8 mouse cellular contexts compared by ENCODE assay signal in the genomic region with DNA sequence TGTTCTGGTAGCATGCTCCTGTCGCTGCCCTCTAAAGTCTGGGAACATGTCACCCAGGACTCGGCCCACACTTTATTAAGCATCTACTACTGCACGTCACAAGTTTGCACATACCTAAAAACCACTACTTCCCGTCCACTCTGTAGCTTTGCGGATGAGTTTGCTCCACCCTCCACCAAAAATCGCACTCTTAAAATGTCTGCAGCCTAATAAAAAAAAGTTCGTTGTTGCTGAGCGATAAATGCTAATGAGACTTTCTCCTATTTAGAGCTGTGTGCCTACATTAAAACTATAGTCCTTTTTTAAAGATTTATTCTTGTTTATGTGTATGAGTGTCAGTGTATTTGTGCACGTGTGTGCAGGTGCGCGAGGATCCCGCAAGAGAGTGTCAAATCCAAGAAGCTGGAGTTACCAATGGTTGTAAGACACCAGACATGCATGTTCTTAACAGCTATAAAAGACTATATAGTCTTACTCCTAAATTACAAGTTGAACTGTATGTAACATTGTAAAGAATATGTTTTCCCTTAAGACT. TPM values are rescaled to one million over a fixed set of nuclear protein-coding genes. Genes with fewer than 3 reads are reported as not detected.
DNase-seq lines count a peak whose midpoint lies in the region; ATAC-seq and TF ChIP-seq lines count a peak whose summit lies in the region.

No protein-coding gene starts in this region.

- TF ChIP-seq CTCF in brain, embryonic 14.5 days (IDR thresholded peaks at IDR 0.05; ENCODE audit: borderline replicate concordance, extremely low read depth, insufficient read depth, insufficient read length): no peak

- H3K9me3 ChIP-seq in kidney, embryonic 16.5 days (ENCODE audit: low read length): no peaks in the 10 kb centered on the region
- H3K9me3 ChIP-seq in hindbrain, embryonic 16.5 days (ENCODE audit: control insufficient read depth, low read length): no peaks in the 10 kb centered on the region
- H3K9me3 ChIP-seq in midbrain, embryonic 15.5 days: no peaks in the 10 kb centered on the region

- H3K4me1 ChIP-seq in kidney, embryonic 16.5 days (ENCODE audit: insufficient read depth, low read length): peaks cover 13% of the 10 kb centered on the region; the same call in 1 of the 2 replicates
- peaks cover 4% of the 10 kb centered on the region for H3K4me1 ChIP-seq in hindbrain, embryonic 16.5 days (ENCODE audit: control insufficient read depth, insufficient read depth, low read depth, low read length)
- H3K4me1 ChIP-seq in midbrain, embryonic 15.5 days: peaks cover 16% of the 10 kb centered on the region

- DNase-seq in kidney, postnatal 4 days: no peak
- DNase-seq in brain, embryonic 14.5 days (ENCODE audit: low read depth): peak; percentile 28
- DNase-seq in MN1 (ENCODE audit: low spot score): no peak
- no peak for DNase-seq in kidney, postnatal 10 days
- DNase-seq in spleen, postnatal 36 days (ENCODE audit: low spot score in 2 of 2): no peak

- no peak for ATAC-seq in kidney, embryonic 16.5 days (ENCODE audit: low FRiP score, low TSS enrichment)
- ATAC-seq in hindbrain, embryonic 16.5 days: no peak
- no peak for ATAC-seq in midbrain, embryonic 15.5 days (replicated peaks)

- H3K27ac ChIP-seq in kidney, embryonic 16.5 days (ENCODE audit: low read length): peak overlapping the region; percentile 75
- H3K27ac ChIP-seq in hindbrain, embryonic 16.5 days (ENCODE audit: low read depth, low read length): peak overlapping the region; percentile 80
- peak overlapping the region; percentile 91 for H3K27ac ChIP-seq in midbrain, embryonic 15.5 days

- 38% methylated on average over 12 of the region's 12 CpGs for WGBS in kidney, embryonic 16.5 days
- WGBS in hindbrain, embryonic 16.5 days: 44% methylated on average over 12 of the region's 12 CpGs
- WGBS in midbrain, embryonic 15.5 days: 47% methylated on average over 12 of the region's 12 CpGs

- no peak for TF ChIP-seq POLR2A in brain, embryonic 14.5 days (IDR thresholded peaks at IDR 0.05; ENCODE audit: borderline replicate concordance, extremely low read depth, insufficient read depth, insufficient read length, poor library complexity, severe bottlenecking)

- peak overlapping the region; percentile 68 for H3K4me3 ChIP-seq in kidney, embryonic 16.5 days (ENCODE audit: low read length)
- H3K4me3 ChIP-seq in hindbrain, embryonic 16.5 days (ENCODE audit: low read length): peak overlapping the region; percentile 97
- peak overlapping the region; percentile 97 for H3K4me3 ChIP-seq in midbrain, embryonic 15.5 days

- H3K4me2 ChIP-seq in kidney, embryonic 16.5 days (replicated peaks; ENCODE audit: low read depth, low read length): peak overlapping the region; percentile 77
- H3K4me2 ChIP-seq in hindbrain, embryonic 16.5 days (ENCODE audit: low read length): peak overlapping the region; percentile 81
- H3K4me2 ChIP-seq in midbrain, embryonic 15.5 days: peak overlapping the region; percentile 77

- H3K27me3 ChIP-seq in kidney, embryonic 16.5 days (ENCODE audit: insufficient read depth, low read length): no peaks in the 10 kb centered on the region
- H3K27me3 ChIP-seq in hindbrain, embryonic 16.5 days (replicated peaks; ENCODE audit: control insufficient read depth, insufficient read depth, low read length): no peaks in the 10 kb centered on the region
- no peaks in the 10 kb centered on the region for H3K27me3 ChIP-seq in midbrain, embryonic 15.5 days (replicated peaks)

- H3K9ac ChIP-seq in kidney, embryonic 16.5 days (replicated peaks; ENCODE audit: low read length): peak overlapping the region; percentile 90
- peak overlapping the region; percentile 81 for H3K9ac ChIP-seq in hindbrain, embryonic 16.5 days (ENCODE audit: low read depth, low read length)
- peak overlapping the region; percentile 57 for H3K9ac ChIP-seq in midbrain, embryonic 15.5 days

- peaks cover 9% of the 10 kb centered on the region; the same call in 1 of the 2 replicates for H3K36me3 ChIP-seq in kidney, embryonic 16.5 days (ENCODE audit: insufficient read depth, low read length)
- H3K36me3 ChIP-seq in hindbrain, embryonic 16.5 days (ENCODE audit: control insufficient read depth, insufficient read depth, low read length): no peaks in the 10 kb centered on the region; the same call in 1 of the 2 replicates
- H3K36me3 ChIP-seq in midbrain, embryonic 15.5 days (replicated peaks): no peaks in the 10 kb centered on the region

RNA-seq across cellular contexts. Expression of gene Ikbip, which starts 0.7 kb away (rescaled TPM):
- 37.6 and 39.3 TPM in 2 replicates for polyA plus RNA-seq in kidney, embryonic 16.5 days (2015; fragmentation: Nextera tagmentation; extraction: Ambion mirVana)
- polyA plus RNA-seq in brain, embryonic 14.5 days (2012; rRNA removed): 7.4 and 9.3 TPM in 2 replicates
- 19.7 and 20.6 TPM in 2 replicates for polyA plus RNA-seq in hindbrain, embryonic 16.5 days (2015; fragmentation: Nextera tagmentation; extraction: Ambion mirVana)
- 17.6 and 17.7 TPM in 2 replicates for polyA plus RNA-seq in midbrain, embryonic 15.5 days (2015; fragmentation: Nextera tagmentation; extraction: Ambion mirVana)

RNA-seq across cellular contexts. Expression of gene Apaf1, which starts 0.9 kb away (rescaled TPM):
- polyA plus RNA-seq in kidney, embryonic 16.5 days (2015; fragmentation: Nextera tagmentation; extraction: Ambion mirVana): 15.8 and 18.8 TPM in 2 replicates
- polyA plus RNA-seq in brain, embryonic 14.5 days (2012; rRNA removed): 29.4 and 31.3 TPM in 2 replicates
- 12.2 and 15.2 TPM in 2 replicates for polyA plus RNA-seq in hindbrain, embryonic 16.5 days (2015; fragmentation: Nextera tagmentation; extraction: Ambion mirVana)
- polyA plus RNA-seq in midbrain, embryonic 15.5 days (2015; fragmentation: Nextera tagmentation; extraction: Ambion mirVana): 21.4 and 24.7 TPM in 2 replicates

RNA-seq across cellular contexts. Expression of gene Slc25a3, which starts 40.4 kb away (rescaled TPM):
- polyA plus RNA-seq in kidney, embryonic 16.5 days (2015; fragmentation: Nextera tagmentation; extraction: Ambion mirVana): 673 and 685 TPM in 2 replicates
- 348 and 411 TPM in 2 replicates for polyA plus RNA-seq in brain, embryonic 14.5 days (2012; rRNA removed)
- polyA plus RNA-seq in hindbrain, embryonic 16.5 days (2015; fragmentation: Nextera tagmentation; extraction: Ambion mirVana): 635 and 651 TPM in 2 replicates
- 542 and 550 TPM in 2 replicates for polyA plus RNA-seq in midbrain, embryonic 15.5 days (2015; fragmentation: Nextera tagmentation; extraction: Ambion mirVana)
